Mouse (Mus musculus) c-Kit-positive CD71-negative TER-119-negative erythroid progenitor cells, embryonic 14.5 days (primary cell): ENCODE data around the gene Cpox.

Experiments
- DNase-seq: peaks from one replicate; pipeline ENCODE4 v3.0.0-alpha.2; 2013; ENCODE audit warnings: low read depth

Gene Cpox

GRCm38 (mm10) chr16:58700816-58701424, 30.8 kb downstream of the Cpox start:
- DNase-seq: no peak

GRCm38 (mm10) chr16:58701779-58702178, 31.7 kb downstream of the Cpox start:
- DNase-seq: no peak

- DNase-seq: no peak
These were observed 32.3 kb downstream of the Cpox start for GRCm38 (mm10) chr16:58702329-58702932.

- no peak for DNase-seq
These were observed 33.5 kb downstream of the Cpox start for GRCm38 (mm10) chr16:58703382-58704124.

- DNase-seq: no peak
These were observed 34.9 kb downstream of the Cpox start for GRCm38 (mm10) chr16:58704999-58705398.

- no peak for DNase-seq
These were observed 37.3 kb downstream of the Cpox start for GRCm38 (mm10) chr16:58707276-58707905.

- no peak for DNase-seq
These were observed 38.7 kb downstream of the Cpox start for GRCm38 (mm10) chr16:58708601-58709475.

- DNase-seq: no peak
These were observed 39.4 kb downstream of the Cpox start for GRCm38 (mm10) chr16:58709536-58709935.

- no peak for DNase-seq
These were observed 42.1 kb downstream of the Cpox start for GRCm38 (mm10) chr16:58712221-58712620.

- no peak for DNase-seq
These were observed 43.0 kb downstream of the Cpox start for GRCm38 (mm10) chr16:58713128-58713527.

GRCm38 (mm10) chr16:58715018-58715417, 44.9 kb downstream of the Cpox start:
- DNase-seq: no peak

- no peak for DNase-seq
These were observed 48.6 kb downstream of the Cpox start, which contains the start of gene Gpr15 for GRCm38 (mm10) chr16:58718666-58719120. Gpr15 (minus strand) TSS chr16:58719070.

- no peak for DNase-seq
These were observed 52.2 kb downstream of the Cpox start for GRCm38 (mm10) chr16:58722292-58722691.

GRCm38 (mm10) chr16:58726680-58727476, 56.8 kb downstream of the Cpox start:
- DNase-seq: no peak

GRCm38 (mm10) chr16:58727477-58728131, 57.5 kb downstream of the Cpox start, which contains the start of gene Cldnd1:
Cldnd1 (plus strand) TSS chr16:58727910.
- DNase-seq: peak; percentile 89

GRCm38 (mm10) chr16:58728176-58728671, 58.1 kb downstream of the Cpox start:
- no peak for DNase-seq

GRCm38 (mm10) chr16:58738205-58738604, 68.1 kb downstream of the Cpox start:
- no peak for DNase-seq

- DNase-seq: no peak
These were observed 68.7 kb downstream of the Cpox start for GRCm38 (mm10) chr16:58738800-58739199.

- DNase-seq: no peak
These were observed 70.7 kb downstream of the Cpox start for GRCm38 (mm10) chr16:58740751-58741150.

- no peak for DNase-seq
These were observed 76.6 kb downstream of the Cpox start for GRCm38 (mm10) chr16:58746715-58747114.
